Mouse (Mus musculus) G1E (cell line): ENCODE measurements around the gene Creld1.

Source experiments
- CTCF ChIP-seq: IDR thresholded peaks from 2 replicates; pipeline ENCODE4 v1.5.1; 2012; ENCODE audit warnings: low read depth, low read length, inconsistent platforms, mixed read lengths
- GATA1 ChIP-seq: IDR thresholded peaks from 2 replicates; pipeline ENCODE4 v1.6.1; 2012; ENCODE audit warnings: borderline replicate concordance, low read length, inconsistent platforms, mixed read lengths
- GATA2 ChIP-seq: IDR thresholded peaks from 2 replicates; pipeline ENCODE4 v1.6.1; 2012; ENCODE audit warnings: low read depth, low read length, inconsistent platforms, borderline replicate concordance
- POLR2AphosphoS5 ChIP-seq: IDR thresholded peaks from 2 replicates; pipeline ENCODE4 v1.6.1; 2012; ENCODE audit warnings: low read depth, low read length, inconsistent platforms; ENCODE audit not compliant: insufficient replicate concordance
- TAL1 ChIP-seq: conservative IDR thresholded peaks from 2 replicates; pipeline ENCODE4 v1.6.1; 2012; ENCODE audit warnings: low read depth, low read length, inconsistent platforms, mixed read lengths

DNA sequence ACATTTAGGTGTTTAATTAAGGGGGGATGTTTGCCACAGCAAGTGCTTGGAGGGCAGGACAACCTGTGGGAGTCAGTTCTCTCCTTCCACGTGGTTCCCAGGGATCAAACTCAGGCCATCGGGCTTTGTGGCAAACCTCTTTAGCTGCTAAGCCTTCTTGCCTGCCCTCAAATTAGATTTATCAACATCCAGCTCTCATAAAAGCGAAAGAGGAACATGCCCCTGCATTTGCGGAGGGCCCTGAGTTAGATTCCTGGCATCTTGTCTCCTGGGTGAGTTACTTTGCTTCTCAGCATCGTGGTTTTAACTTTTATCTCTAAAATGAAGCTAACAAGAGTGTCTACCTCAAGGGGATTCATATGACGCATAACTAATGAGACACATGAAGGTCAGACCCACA, 16.2 kb downstream of the Creld1 start:
- TF ChIP-seq GATA1, result no peak
- TF ChIP-seq CTCF, result no peak
- TF ChIP-seq TAL1, result no peak
- TF ChIP-seq GATA2, result no peak
- no peak for TF ChIP-seq POLR2AphosphoS5
